Mouse (Mus musculus) megakaryocyte, embryonic 14.5 days (primary cell): ENCODE data around the gene Bcas3. TPM values are rescaled to one million over a fixed set of nuclear protein-coding genes. Genes with fewer than 3 reads are reported as not detected.

ENCODE experiments used
- H3K27me3 ChIP-seq: replicated peaks from 2 replicates; pipeline ENCODE3; 2012; ENCODE audit warnings: inconsistent platforms
- H3K36me3 ChIP-seq: replicated peaks from 2 replicates; pipeline ENCODE3; 2012; ENCODE audit warnings: low read length, inconsistent platforms, mixed read lengths
- H3K4me1 ChIP-seq: 2 replicates; pipeline ENCODE4 v1.6.1; 2012; ENCODE audit warnings: inconsistent platforms
- H3K4me3 ChIP-seq: replicated peaks from 2 replicates; pipeline ENCODE3; 2012; ENCODE audit warnings: moderate library complexity, mild to moderate bottlenecking, inconsistent platforms
- H3K9me3 ChIP-seq: 2 replicates; pipeline ENCODE4 v1.6.1; 2012; ENCODE audit warnings: inconsistent platforms
- FLI1 ChIP-seq: IDR thresholded peaks from 2 replicates; pipeline ENCODE4 v1.6.1; 2012; ENCODE audit warnings: low read length, inconsistent platforms, mixed read lengths
- GATA1 ChIP-seq: IDR thresholded peaks from 3 replicates; pipeline ENCODE4 v1.6.1; 2012; ENCODE audit warnings: mixed read lengths, low read length, inconsistent platforms, borderline replicate concordance
- polyA plus RNA-seq: library from polyadenylated mRNA; stranded (reverse); fragments of >175 nt; gene quantifications from 2 replicates; pipeline ENCODE4 v1.2.3, GENCODE M21; 2012; ENCODE audit warnings: low replicate concordance; ENCODE audit not compliant: insufficient read depth

Gene Bcas3
- polyA plus RNA-seq, 1 experiment: 212 TPM

DNA sequence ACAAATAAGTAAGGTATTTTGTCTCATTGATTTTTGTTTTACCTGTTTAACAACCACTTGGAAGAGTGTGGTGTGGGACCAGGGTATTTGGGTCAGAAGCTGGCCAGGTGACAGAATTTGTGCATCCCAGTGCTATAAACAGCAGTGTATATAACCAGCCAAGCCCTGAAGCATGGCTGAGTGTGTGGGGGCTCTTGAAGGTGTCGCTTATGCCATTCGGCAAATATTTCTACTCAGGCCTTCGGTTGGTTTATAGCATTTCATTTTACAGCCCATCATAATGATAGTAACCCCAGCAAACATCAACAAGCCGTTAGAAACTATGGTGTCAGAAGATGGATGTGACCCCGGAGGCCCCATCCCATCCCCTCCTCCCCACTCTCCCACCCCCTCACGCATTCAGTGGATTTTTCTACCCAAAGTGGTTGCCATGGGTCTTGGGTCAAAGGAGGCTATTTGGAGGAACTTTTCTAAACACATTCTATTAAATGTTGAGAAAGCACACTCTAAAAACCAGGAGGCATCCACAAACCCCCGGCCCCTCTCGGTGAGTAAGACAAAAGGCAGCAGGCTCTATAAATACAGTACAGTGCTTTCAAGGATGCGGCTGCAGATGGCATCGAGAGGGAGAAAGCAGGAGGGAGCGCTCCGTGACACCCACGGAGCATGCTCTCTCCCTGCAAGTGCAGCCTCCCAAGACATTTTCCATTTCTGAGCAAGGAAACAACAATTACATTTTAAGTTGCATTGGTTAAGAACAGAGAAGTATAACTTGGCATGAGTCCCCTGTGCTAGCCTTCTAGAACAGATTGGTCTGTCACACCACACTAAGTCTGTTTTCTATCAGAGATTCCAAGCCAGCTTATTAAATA is 401.9 kb downstream of the Bcas3 start:
- no peak overlapping the region for H3K4me3 ChIP-seq
- H3K36me3 ChIP-seq: no peaks in the 10 kb centered on the region
- peaks cover 22% of the 10 kb centered on the region for H3K4me1 ChIP-seq
- no peaks in the 10 kb centered on the region for H3K9me3 ChIP-seq
- TF ChIP-seq FLI1: no peak
- TF ChIP-seq GATA1: no peak
- H3K27me3 ChIP-seq: peaks cover 42% of the 10 kb centered on the region

DNA sequence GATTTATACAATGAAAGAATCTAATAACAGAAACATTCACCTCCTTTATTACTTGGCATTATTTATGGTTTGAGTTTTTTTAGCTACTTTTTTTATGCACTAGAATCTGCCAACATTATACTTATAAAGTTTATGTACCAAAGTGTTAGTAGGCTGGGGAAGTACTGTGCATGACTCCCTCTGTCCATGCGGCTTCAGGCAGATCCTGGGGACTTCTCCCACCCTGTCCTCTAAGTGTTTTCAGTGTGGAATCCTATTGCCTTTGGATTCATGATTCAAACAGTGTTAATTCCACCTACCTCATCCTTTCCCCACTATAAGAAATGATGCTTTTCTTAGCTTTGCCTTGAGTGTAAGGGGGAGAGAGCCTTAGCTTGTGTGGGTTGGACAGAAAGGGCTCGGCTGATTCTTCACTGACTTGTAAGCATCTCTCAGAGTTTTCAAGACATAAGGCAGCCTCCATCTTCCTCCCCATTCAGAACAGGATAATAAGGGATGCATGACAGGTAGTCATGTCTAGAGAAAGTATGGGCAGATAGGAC is 402.6 kb downstream of the Bcas3 start:
- Histone ChIP-seq H3K36me3 (no peaks in the 10 kb centered on the region), H3K27me3 (peaks cover 44% of the 10 kb centered on the region), H3K4me1 (peaks cover 29% of the 10 kb centered on the region), H3K9me3 (no peaks in the 10 kb centered on the region), H3K4me3 (no peak overlapping the region)
- TF ChIP-seq FLI1 (no peak), GATA1 (no peak)

DNA sequence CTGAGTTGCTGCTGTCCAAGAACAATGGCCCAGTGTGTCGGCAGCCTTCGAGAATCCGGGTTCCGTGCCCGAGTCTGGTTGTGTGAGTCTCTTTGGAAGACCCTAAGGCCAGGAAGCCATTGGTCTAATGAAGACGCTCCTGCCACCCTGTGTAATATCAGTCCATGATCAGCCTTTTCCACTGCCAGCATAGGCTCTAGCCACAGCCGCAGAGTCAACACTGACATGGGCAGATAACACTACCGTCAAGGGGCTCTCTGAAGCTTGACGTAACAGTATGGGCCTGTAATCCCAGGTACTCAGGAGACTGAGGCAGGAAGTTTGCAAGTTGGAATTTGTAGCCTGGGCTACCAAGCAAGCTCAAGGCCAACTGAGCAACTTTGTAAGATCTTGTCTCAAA is 405.9 kb downstream of the Bcas3 start:
- peaks cover 31% of the 10 kb centered on the region for H3K4me1 ChIP-seq
- TF ChIP-seq FLI1: no peak
- TF ChIP-seq GATA1: no peak
- no peak overlapping the region for H3K4me3 ChIP-seq
- no peaks in the 10 kb centered on the region for H3K9me3 ChIP-seq
- H3K27me3 ChIP-seq: peaks cover 47% of the 10 kb centered on the region
- H3K36me3 ChIP-seq: no peaks in the 10 kb centered on the region

DNA sequence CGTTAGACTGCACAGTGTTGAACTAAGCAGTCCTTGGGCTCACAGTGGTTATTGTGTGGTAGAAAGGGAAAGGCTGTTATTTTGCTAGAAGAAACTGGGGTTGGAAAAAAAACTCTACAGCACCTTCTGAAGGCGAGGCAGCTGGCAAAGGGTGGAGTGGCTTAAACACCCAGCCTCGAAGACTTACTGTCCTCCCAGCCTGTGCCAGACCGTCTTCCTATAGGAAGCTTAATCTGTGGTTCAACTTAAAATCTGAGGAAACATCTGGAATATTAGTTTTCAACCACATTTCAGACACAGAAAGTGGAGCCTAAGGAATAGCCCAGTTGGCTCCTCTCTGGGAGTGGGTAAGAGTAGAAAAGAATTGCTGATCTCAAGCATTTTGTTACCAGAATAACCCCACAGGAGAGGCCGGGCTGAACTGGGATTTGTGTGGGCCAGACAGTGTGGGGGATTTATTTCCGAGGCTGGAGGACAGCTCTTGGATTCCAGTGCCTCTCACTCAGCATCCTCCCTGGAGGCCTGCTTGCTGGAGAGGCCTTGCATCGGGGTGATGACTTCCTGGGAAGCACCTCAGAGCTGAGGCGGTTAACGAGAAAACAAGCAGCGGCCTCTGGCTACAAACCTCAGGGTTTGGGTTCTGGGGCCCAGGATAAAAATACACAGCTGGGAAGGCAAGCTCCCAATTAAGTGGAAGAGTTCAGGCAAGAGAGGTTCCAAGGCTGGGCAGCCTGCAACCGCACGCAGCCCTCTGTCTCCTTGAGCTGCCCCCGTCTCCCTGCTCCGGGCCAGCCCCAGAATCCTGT is 406.9 kb downstream of the Bcas3 start:
- no peaks in the 10 kb centered on the region for H3K36me3 ChIP-seq
- peaks cover 31% of the 10 kb centered on the region for H3K4me1 ChIP-seq
- no peaks in the 10 kb centered on the region for H3K9me3 ChIP-seq
- H3K27me3 ChIP-seq: peaks cover 52% of the 10 kb centered on the region
- no peak overlapping the region for H3K4me3 ChIP-seq
- TF ChIP-seq FLI1: no peak

DNA sequence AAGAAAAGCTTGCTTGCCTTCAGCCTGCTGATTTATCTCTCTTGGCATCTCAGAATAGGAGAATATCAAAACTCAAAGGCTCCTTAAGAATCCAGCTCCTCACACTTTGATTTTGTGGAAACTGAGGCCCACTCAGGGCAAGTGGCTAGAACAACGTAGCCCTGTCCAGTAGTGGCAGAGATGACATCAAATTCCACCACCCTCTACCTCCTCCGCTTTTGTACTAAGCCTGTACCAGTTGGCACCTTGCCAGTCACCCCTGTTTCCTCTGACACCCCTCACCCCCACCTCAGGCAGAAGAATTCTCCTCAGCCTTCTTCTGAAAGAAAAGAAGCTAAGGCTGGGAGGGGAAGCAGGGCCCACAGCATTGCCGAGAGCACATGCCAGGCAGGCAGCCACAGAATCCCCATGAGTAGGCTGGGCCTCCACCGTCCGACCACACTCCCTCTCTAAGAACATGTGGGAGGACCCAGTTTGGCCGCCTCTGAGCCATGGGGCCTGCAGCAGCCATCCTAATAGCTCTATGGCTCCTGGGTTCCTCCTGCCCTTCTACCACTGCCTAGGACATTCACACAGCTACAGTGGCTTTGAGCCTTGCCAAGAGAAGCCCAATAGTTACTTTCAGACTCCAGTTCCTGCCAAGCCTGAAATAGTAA is 407.6 kb downstream of the Bcas3 start:
- Histone ChIP-seq H3K4me1 (peaks cover 31% of the 10 kb centered on the region), H3K9me3 (no peaks in the 10 kb centered on the region), H3K27me3 (peaks cover 49% of the 10 kb centered on the region), H3K36me3 (no peaks in the 10 kb centered on the region), H3K4me3 (no peak overlapping the region)
- TF ChIP-seq GATA1 (no peak), FLI1 (no peak)

DNA sequence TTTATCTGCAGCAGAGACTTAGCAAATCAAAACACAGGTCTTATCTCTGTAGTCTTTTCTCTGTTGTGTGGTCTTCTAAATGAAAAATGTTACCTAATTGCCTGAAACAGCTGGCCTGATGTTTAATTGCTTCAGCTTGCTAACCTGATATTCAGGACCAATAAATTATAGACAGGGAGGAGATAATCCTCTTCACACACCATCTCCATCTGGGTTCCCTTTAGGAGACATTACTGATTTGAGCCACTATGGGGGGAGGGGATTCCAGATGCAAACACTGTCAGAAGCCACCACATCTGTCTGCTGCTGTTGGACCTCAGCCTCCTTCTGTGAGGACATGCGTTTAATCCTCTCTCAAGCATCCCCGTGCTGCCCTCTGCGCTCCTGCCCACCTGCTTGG is 408.2 kb downstream of the Bcas3 start:
- Histone ChIP-seq H3K4me1 (peaks cover 37% of the 10 kb centered on the region), H3K36me3 (no peaks in the 10 kb centered on the region), H3K4me3 (no peak overlapping the region), H3K9me3 (no peaks in the 10 kb centered on the region), H3K27me3 (peaks cover 49% of the 10 kb centered on the region)
- TF ChIP-seq GATA1: no peak
- no peak for TF ChIP-seq FLI1

DNA sequence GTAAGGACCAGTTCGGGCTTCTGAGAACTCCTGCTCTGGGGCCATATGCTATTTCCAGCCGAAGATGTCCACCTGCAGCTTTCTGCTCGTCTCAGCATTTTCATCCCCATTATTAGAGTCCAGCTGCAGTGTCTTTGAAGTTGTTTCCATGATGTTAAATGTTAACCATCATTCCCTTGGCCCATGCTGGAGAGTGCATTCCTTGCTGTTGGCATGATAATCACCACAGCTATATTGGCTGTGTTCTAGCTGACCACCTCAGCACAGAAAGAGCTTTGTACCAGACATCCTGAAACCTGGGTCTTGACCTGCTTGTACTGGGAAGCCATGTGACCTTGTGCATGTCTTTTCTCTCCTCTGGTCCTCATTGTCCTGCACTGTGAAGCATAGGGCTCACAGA is 410.7 kb downstream of the Bcas3 start:
- TF ChIP-seq GATA1 (no peak), FLI1 (no peak)
- peaks cover 36% of the 10 kb centered on the region for H3K4me1 ChIP-seq
- peaks cover 59% of the 10 kb centered on the region for H3K27me3 ChIP-seq
- no peaks in the 10 kb centered on the region for H3K9me3 ChIP-seq
- H3K36me3 ChIP-seq: no peaks in the 10 kb centered on the region
- H3K4me3 ChIP-seq: no peak overlapping the region

DNA sequence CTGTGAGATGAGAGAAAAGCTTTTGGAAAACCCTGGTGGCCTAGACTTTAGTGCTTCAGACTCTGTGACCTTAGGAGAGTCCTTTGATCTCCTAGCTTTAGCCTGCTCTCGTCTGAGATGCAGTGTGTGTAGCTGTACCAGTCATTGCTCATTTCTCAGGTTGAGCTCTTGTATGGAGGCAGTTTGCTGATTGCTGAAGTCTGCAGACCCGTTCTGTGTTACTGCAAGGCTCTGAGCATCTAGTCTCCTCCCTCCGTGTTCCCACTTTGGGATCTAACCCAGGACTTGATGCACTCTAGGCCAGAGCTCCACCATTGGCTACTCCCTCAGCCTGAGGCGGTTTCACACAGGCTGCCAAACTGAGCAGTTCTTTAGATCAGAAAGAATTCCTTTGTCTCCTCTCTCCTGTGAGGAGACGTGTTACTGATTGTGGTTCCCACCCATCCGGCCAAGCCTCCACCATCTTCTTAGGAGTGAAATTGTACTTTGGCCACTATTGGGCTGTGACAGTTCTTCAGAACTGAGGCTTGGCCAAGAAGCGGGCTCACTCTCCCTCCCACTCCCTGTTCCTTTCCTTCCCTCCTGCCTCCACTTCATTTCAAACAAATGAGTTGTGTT is 413.2 kb downstream of the Bcas3 start:
- H3K27me3 ChIP-seq: peaks cover 61% of the 10 kb centered on the region

DNA sequence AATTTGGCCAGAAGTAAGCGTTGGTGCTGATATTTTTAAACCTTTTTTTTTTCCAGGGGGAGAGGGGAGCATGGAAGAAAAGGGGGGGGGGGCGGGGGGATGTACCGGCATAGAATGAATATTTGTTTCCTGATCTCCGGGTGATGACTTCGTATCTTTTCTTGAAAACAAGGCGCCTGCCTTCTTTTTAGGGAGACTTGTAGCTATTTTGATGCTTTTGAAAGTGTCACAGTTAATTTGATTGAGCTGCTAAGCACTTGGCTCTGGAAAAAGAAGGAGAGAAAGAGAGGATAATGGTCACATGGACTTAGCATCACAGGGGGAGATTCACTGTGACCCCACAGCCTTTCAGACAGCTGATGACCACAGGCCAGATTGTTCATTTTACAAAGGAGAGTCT is 413.8 kb downstream of the Bcas3 start:
- Histone ChIP-seq H3K4me1 (peaks cover 17% of the 10 kb centered on the region), H3K36me3 (no peaks in the 10 kb centered on the region), H3K27me3 (peaks cover 57% of the 10 kb centered on the region), H3K9me3 (no peaks in the 10 kb centered on the region), H3K4me3 (no peak overlapping the region)
- TF ChIP-seq FLI1 (no peak), GATA1 (no peak)

More for the DNA sequence above, 413.2 kb downstream of the Bcas3 start:
- H3K4me3 ChIP-seq: no peak overlapping the region
- H3K9me3 ChIP-seq: no peaks in the 10 kb centered on the region
- H3K4me1 ChIP-seq: peaks cover 22% of the 10 kb centered on the region
- no peaks in the 10 kb centered on the region for H3K36me3 ChIP-seq
- TF ChIP-seq GATA1 (no peak), FLI1 (no peak)
